Mouse (Mus musculus): ENCODE data around the gene Dennd1a.

Dennd1a gene

DNA sequence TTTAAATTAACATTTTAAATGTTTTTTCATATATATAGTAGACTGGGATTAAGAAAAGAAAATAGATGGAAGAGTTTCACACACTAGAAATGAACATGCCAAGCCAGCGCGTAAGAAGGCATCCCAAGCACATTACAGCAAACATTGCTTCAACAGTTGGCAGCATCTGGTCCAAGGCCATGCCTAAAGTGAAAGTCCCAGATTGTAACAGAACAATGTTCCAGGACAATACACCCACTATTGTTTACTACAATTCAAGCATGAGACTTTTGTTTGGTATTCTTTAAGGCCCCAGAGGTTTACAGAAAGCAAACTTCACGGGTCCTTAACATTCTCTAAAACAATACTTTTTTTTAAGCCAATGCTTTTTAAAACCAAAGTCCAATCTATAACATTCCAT lies 124.7 kb downstream of the Dennd1a start:
- no peak for DNase-seq

DNA sequence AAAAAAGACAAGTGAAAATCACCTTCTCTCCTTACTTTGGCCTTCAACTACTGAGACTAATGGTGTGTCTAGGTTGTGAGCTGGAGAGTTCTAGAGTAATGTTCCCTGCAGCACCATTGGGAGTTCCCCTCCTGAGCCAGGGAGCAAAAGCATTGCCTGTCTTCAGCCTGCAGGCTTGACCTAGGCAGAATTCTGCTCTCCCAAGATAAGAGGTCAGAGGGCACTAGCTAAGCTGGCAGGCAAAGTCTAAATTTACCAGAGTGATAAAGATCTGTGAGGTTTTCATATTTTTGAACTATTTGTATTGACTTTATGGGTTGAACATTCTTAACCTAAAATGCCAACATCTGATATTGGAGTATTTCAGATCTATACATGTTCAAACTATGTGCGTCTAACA lies 125.7 kb downstream of the Dennd1a start:
- no peak for DNase-seq

DNA sequence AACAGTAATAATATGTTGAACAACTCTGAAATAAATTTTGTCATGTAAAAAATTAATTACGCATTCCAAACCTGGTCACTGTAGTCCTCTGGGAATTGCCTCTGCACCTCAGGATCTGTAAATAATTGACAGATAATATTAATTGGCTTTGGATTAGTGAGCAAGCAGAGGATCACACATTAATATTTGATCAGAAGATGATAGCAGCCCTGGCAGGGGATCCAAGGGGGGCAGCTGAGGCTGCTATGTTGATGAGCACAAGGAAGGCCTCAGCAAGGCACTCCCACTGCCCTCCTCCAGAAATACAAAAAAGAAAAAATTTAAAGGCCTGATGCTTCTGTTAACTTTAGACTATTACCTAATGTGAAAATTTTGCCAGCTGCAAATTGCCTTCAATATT lies 127.5 kb downstream of the Dennd1a start:
- DNase-seq: no peak

DNA sequence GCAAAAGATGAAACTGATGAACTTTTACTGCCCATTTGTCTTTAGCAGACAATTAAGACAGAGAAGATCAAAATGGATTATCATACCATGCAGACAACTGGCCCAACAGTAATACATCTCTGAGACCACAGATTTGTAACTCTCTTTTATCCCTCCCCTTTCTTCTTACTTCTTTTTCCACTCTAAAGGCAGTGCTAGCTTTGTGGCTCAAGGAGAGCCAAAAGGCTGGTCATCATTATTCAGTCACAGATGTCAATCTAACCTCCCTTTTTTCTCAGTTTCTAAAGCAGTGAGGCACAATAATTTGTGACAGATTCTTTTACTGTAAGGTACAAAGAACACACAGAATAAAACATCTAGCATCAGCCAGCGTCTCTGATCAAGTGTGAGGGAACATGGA lies 130.2 kb downstream of the Dennd1a start:
- no peak for DNase-seq

DNA sequence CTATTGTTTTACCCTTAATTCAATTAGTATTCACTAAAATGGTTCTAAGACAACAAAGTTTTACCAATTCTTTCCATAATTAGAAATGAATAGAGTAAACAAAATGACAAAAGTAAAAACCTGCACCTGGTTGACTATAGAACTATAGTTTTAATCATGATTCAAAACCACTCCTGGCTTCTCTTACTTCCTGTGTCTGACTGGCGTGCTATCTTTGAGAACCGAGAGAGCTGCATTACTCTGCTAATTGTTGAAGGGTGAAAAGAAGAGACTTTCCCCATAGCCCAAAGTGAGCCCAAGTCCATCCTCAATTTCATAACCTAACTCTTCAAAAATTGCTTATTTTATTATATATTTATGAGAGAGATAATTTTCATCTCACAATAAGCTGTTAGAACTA lies 131.2 kb downstream of the Dennd1a start:
- DNase-seq: no peak

DNA sequence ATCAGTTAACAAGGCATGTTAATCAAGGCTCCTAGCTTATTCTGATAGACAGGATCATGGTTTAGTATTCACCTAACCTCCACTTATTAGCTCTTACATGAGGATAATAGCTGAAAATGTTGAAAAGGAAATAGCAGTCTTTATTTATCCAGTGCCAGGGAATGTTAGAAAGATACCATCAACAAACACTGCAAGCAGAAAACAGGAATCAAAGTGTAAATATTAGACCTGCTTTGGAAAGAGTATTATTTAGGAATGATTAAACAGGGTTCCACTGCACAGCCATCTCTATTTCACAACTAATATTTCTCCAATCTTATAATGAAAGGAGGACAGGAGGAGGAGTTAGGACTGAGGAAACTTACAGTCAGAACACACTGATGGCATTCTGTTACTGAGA lies 142.4 kb downstream of the Dennd1a start:
- no peak for DNase-seq

DNA sequence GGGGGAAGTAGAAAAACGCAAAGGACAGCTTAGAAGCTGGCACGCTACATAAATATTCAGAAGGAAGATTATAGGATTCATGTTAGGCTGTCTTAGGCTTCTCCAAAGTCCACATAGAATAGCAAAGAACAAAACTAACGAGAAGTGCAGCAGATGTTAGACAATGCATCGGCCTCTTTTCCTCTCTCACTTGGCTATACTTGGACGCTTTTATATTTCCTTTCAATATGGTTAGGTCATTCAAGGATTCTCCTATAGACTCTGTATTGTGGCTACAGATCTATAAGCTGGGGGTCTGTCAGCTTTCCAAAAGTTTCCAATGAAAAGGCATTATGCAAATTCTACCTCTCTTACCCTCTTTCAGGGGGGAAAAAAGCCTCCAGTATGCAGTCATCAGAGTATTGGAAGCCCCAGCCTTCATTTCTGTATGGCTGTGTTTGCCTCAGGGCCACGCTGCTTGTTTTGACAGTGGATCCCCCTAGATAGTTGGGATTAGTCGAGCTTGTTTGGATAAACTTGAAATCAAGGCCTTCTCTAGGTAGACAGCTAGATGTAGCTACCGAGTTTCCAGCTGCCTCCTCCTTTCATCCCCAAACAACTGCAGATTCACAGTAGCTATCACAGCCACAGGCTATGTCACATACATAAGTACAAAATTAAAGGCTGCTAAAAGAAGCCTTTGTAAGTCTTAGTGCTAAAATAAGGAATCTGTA lies 143.0 kb downstream of the Dennd1a start:
- peak; percentile 37 for DNase-seq

DNA sequence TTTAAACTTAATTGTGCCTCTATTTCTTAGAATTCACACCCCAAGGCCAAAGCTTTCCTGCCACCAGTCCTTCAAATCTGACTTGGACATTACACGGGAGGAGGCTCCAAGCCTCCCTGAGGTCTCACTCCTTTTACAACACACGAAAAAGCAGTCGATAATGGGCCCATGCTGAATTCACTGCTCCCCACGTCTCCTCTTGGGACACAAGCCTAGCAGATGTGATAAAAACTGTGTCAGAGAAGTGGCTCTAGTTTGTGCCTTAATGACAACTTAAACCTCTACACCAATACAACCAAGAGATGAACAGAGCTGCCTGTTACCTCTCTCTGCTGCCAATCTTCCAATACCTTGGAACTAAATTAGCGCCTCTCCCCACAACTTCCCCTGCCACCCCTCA lies 144.3 kb downstream of the Dennd1a start:
- peak; percentile 37 for DNase-seq

DNA sequence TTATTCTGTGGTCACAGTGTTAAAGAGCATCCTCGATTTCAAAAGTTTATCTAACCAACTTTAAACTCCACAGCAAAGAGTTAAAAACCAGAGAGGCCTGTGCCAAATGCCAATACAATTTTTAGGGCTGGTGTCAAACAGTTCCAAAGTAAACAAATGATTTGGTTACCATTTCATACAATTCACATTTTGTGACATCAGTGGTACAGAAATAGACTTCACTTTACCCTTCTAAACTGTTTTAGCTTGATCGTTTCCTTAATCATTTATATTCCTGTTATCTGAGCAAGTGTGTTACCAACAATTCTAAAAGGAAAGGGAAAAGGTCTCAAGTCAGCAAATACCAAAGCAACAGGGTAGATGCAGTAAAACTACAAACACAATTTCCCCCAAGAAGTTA lies 145.0 kb downstream of the Dennd1a start:
- DNase-seq: no peak

DNA sequence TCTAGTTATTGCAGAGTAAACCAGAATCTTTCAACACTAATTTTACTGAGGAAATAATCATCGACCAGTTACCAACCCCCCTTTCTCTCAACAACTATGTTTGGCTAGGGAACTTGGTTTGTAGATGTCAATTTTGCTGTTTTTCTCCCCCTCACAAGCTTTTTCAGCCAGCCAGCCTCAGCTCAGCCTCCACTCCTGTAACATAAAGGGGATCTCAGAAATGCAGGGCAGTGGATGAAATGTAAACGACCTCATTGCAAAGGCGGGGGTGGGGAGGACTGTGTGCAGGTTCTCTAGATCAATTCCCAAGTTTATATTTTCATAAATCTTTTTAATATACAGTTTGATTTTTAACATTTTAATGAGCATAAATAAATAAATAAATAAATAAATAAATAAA lies 147.7 kb downstream of the Dennd1a start:
- peak; percentile 28 for DNase-seq

DNA sequence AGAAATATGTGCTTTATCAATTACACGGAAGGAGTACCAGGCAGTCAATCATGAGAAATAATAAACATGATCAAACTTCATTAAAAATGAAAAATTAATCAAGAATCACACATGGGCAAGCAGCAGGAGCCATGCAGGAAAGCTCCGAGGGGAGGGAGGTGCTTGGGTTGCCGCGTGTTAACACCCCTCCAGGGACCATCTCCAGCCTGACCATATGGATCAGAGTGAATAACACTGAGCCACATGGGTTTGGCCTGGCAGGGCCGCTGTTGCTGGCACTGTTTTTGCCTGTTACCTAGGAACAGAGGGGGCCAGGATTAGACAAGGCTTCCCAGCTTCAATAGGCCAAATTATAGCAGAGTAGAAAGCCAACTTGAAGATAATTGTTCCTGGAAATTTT lies 150.1 kb downstream of the Dennd1a start:
- DNase-seq: peak; percentile 81

DNA sequence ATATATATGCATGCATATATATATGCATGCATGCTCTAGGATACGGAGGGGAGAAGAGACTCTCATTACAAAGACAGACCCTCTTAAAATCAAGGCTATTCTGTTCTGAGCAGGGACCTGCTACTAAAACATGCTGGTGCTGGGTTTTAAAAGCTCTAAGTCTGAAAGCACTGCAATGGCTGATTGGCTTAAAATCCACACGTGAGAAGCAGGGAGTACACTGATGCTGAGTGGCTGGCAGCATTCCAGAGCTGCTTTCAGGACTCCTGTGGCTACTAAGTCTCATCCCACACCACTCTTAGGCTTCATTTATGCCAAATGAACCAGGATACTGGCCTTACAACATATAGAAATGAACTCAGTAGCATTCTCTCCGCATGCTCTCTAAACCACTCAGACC lies 151.8 kb downstream of the Dennd1a start:
- peak; percentile 15 for DNase-seq

DNA sequence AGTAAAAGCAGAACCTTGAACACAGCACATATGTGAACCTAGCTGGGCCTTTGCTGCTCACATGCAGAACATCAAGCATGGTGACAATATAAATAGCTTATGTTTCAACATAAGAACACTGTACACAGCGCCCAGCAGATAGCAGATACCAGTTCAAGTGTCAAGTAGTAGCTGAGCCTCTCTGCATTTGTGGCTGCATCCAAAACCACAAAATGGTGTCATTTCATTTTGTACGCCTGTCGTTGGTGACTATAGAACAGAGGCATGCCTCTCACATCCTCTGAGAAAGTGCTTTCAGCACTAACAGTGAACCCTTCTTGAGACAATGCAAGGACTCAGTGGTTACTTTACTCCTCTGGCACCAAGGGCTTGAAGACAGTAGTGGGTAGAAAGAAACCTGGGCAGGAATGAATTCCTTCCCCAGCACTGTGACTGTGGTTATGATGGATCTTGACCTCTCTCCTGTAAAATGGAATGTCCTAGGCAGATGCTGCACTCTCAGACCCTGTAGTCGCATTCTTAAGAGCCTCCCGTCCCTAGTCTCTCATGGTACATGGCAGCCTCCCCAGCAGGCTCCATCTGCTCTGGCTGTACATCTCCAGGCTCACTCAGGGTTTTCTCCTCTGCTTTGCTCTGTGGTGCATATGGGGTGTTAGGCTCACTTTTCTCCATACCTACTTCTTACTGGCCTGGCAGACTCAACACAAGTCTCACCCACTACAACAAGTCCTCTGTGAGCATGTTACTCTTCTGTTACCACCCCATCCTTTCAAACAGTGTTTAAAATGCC lies 154.0 kb downstream of the Dennd1a start:
- peak; percentile 59 for DNase-seq

DNA sequence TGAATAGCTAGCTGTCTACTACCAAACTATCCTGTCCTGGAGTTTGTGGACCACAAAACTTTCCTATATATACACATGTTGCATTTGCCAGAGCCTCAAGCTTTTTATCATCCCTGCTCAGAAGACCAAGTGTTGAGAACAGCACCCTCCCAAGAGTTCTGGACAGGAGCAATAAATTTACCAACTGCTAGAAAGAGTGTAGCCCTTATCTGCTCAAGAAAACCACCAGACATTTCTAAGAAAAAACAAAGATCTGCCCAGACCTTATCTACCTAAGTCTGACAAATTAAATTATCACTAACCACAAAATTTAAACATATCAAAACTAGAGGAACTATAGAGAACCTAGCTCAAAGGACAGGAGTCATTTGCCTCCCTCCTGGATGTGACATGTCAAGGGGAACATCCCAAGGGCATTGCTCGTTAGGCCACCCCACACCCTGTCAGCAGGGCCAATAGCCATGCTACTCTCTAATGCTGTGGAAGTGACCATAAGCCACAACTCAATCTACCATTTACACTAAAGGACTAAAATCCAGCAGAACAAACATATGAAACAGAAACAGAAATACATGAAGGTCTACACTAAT lies 154.9 kb downstream of the Dennd1a start:
- peak; percentile 42 for DNase-seq

DNA sequence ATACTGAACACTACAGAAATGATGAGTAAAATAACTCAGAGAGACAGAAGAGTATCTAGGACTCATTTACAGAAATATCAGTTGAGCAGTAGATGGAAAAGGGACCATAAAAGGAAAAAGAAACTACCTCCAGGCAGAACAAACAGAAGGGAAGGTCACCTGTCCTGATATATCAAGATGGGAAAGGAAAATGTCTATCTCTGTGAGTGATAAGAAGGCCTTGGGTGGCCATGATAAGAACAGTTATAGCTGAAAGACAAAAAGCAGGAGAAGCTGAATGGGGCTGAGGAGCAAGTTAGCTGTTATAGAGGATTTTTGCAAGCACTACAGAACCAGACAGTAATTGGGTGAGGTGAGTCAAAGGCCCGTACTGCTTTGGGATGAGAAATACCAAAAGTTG lies 155.7 kb downstream of the Dennd1a start:
- DNase-seq: peak; percentile 37

DNA sequence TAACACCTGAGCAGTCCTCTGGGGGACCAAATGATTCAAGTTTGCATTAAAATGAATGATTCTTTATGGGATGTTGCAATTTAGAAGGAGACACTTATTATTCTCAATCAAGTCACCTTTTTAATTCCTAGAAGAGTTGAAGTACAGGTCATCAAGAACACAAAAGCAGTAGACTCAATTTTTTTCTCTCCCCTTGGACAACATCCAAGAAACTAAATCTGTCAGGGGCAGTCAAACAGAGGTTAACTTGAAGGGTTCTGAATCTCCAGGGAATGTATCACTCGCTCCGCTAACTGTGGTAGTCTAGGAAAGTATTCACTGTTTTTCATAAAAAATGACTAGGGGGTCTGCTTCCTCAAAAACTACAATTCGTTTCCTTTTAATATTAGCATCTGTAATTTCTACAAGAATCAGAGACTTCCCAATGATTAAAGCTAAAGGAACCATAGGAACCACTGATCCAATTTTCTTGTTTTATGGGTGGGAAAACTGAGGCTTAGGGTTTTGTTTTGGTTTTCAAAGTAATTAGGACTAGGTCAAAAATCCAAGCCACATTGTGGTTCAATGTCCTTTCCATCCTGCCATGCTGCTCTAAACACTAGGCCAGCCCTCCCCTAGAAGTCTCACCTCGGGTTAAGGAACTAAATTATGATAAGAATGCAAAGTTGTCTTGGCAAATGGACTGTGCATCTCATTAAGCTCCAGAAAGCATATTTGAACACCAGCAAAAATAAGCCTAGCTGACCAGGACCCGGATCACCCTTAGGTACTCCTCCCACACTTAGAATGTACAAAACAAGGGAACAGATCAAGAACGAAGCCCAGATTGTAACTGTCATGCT lies 157.0 kb downstream of the Dennd1a start:
- DNase-seq: peak; percentile 53

DNA sequence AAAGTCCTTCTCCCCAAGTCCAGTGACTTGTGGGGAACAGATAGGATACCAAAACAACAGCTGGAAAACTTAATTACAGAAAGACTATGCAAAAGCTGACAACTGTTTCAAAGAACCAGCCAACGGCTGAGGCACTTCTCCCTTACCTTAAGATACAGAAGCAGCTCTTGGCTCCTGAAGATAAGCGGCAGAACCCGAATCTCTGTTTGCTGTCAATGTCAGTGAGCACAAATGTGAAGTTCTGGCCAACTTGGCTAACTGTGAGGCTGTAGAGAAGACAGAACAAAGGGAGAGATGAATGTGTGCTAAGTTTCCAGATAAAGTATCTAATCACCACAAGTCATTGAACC lies 160.8 kb downstream of the Dennd1a start:
- no peak for DNase-seq

DNA sequence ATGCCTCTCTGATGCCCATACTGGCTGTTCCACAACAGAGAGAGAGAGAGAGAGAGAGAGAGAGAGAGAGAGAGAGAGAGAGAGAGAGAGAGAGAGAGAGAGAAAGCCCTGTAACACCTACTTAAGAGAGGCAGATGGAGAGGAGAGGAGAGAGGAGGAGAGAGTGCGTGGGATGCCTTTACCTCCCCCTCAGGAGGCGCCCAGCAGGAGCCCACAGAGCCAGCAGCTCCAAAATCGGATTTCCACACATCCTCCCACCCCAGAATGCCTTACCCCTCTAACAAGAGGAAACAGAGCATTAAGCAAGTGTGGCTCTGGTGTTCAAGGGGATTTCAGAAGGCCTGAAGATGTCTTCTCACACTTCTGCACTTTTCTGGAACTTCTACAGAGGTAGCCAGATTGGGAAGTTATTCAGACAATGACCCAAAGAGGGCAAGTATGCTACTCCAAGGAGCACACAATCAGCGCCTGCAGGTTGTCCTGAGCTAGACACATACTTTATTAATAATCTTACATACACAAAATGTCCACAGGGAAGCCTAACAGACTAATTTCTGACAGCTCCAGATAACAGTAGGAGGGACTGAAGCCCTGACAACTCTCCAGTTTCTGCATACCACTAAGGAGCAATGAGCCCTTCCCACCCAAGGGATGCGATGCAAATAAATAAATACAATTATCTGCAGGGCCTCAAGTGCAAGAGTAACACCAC lies 161.4 kb downstream of the Dennd1a start:
- no peak for DNase-seq

DNA sequence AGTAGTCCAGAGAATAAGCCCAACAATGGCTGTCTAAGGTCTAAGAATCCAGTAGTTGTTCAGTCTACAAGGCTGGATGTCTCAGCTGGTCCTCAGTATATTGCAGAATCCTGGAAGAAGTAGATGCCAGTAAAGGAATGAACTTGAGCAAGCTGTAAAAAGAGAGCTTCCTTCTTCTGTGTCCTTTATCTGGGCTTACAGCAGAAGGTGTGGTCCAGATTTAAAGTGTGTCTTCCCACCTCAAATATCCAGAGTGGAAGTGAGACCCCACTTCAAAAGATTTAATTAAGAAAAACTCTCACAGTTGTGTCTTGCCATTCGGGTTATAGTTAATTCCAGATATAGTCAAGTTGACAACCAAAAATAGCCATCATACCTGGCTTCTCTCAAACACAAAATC lies 162.5 kb downstream of the Dennd1a start:
- no peak for DNase-seq

DNA sequence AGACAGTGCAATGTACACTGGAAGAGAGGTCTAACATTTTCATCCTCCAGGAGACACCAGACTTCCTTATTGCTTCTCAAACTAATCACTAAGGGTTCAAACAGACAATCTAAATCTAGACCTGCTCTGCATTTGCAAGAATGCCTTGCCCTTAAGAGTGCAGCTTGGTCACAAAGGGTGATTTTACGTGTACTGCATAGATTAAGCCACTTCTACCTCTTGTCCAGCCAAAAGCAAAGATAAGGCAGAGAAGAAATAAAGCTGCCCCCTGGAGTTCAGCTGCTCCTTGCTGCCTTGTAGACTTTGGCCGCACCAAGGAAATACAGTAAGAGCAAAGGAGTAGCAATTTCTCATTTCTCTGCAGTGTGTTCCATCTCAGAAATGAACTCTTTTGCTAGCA lies 172.2 kb downstream of the Dennd1a start:
- DNase-seq: peak; percentile 28

DNA sequence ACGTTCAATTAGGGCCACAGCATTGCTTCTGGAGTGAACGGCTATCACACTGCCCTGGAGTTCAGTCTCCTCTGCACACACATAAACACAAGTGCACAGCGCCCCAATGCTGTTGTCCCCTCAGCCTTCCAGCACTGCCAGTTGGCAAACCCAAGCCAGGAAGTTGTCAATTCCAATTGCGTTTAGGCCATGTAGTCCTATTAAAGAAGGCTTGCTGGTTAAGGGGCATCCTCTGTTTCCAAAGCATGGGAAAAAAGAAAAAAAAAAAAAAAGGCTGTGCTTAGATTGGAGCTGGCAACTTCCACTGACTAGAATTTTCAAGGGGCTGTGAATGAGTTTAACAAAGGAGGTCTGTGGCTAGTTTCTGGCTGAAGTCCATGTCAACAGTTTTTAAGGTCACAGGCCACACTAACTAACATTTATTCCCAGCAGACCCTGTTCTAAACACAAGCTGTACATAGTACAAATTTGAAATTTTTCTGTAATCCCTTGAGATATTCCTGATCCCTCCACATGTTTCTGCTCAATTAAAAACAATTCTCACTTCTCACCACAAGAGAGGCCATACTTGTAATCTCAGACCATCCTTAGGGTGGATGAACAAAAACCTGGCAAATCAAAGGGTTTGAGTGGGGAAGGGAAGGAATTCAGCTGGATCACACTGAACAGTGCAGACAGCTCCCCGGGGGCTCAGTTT lies 175.4 kb downstream of the Dennd1a start:
- peak; percentile 93 for DNase-seq

DNA sequence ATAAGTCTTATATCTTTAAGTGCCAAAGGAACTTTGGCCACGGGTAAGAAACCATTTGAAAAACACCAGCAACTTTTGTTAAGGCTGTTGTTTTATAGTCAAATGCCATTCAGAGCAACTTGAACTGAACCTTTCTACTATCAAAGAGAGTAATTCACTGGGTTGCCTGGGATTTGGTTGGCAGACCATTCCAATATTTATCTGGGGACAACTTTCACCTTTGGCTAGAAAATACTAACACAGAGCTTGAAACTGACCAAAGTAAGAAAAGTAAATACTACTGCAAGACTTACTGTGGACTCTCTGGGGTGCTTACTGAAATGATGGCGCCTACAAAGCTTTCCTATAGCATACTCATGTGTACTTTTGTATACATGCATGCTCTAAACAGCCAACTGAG lies 178.6 kb downstream of the Dennd1a start:
- peak; percentile 61 for DNase-seq

Data from heart, adult 11 months (tissue).